Mouse (Mus musculus) megakaryocyte-erythroid progenitor cell, adult 5-6 weeks (primary cell): ENCODE measurements around the gene Sult5a1. TPM values are rescaled to one million over a fixed set of nuclear protein-coding genes. Genes with fewer than 3 reads are reported as not detected.
"Not testable (repeated sequence)": the region's sequence is repeated elsewhere in the genome, so short reads cannot be mapped to it uniquely, and the experiment has no call there.

Experiments used
- ATAC-seq: replicated peaks from 2 replicates; pipeline ENCODE4 v1.8.0; 2016; ENCODE audit warnings: mild to moderate bottlenecking, inconsistent platforms; ENCODE audit not compliant: severe bottlenecking, poor library complexity, low FRiP score, low TSS enrichment
- total RNA-seq, 2 experiments: library from RNA; stranded (forward) in 1 of 2; stranded (reverse) in 1 of 2; fragments of 200-1000, 215-1000 nt in 1 of 2; fragments of >200 nt in 1 of 2; fragmentation: Nextera tagmentation in 1 of 2; gene quantifications; 2 replicates each; pipeline ENCODE4 v1.2.3; 2014 to 2017

Sult5a1 gene
- total RNA-seq, 2 experiments from 2014 or later, result not detected

DNA sequence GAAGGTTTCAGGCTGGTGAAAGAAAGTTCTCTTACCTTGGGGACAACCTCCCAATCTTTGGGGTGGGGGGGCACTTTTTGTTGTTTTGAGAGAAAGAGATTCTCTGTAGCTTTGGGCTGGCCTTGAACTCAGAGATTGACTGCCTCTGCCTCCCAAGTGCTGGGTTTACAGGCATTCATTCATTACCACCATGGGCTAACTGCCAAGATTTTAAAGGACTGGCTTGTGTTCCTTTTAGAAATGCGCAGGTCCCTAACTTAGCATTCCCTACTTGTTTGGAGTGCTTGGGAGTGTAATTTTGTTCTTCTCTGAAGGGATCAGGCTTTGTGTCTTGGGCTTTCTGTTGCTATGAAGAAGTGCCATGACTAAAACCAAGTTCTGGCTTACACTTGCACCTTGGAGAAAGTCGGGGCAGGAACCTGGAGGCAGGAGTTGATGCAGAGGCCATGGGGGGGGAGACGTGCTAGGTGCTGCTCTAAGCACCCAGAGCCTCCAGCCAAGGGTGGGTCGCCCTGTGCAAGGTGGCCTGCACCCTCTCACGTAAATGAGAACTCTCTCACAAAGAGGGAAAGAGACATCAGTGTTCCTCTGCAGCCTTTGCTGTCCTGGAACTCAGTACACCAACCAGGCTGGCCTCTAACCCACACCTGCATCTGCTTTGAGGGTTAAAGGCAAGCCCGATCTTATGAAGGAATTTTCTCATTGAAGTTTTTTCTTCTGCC is 53.9 kb downstream of the Sult5a1 start:
- ATAC-seq, result no peak

DNA sequence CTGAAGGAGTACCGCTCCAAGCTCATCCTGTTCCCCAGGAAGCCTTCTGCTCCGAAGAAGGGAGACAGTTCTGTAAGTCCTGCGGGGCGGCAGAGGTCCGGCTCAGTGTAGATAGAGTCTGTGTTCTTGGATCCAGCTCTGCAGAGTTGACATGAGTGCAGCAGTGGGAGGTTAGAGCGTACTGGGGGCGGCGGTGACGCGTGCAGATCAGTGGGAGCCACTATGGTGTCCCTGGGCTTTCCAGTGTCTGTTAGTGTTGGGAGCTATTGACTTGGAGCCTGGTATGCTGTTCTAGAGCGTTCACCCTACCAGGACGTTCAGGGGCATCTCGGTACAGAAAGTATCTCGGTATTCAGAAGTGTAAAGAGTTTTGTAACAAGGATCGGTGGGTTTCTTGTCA is 54.8 kb downstream of the Sult5a1 start:
- no peak for ATAC-seq

DNA sequence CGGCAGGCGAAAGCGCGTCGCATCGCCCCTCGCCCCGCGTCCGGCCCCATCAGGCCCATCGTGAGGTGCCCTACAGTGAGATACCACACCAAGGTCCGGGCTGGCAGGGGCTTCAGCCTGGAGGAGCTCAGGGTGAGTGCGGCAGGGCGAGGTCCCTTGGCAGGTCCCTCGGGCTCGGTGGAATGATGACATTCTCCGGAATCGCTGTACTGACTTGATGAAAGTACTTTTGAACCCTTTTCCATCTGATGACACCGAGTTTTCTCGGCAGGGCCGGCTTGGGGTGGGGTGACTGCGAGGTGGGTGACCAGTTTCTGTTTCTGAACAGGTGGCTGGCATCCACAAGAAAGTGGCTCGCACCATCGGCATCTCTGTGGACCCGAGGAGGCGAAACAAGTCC is 55.3 kb downstream of the Sult5a1 start:
- not testable (repeated sequence) for ATAC-seq

DNA sequence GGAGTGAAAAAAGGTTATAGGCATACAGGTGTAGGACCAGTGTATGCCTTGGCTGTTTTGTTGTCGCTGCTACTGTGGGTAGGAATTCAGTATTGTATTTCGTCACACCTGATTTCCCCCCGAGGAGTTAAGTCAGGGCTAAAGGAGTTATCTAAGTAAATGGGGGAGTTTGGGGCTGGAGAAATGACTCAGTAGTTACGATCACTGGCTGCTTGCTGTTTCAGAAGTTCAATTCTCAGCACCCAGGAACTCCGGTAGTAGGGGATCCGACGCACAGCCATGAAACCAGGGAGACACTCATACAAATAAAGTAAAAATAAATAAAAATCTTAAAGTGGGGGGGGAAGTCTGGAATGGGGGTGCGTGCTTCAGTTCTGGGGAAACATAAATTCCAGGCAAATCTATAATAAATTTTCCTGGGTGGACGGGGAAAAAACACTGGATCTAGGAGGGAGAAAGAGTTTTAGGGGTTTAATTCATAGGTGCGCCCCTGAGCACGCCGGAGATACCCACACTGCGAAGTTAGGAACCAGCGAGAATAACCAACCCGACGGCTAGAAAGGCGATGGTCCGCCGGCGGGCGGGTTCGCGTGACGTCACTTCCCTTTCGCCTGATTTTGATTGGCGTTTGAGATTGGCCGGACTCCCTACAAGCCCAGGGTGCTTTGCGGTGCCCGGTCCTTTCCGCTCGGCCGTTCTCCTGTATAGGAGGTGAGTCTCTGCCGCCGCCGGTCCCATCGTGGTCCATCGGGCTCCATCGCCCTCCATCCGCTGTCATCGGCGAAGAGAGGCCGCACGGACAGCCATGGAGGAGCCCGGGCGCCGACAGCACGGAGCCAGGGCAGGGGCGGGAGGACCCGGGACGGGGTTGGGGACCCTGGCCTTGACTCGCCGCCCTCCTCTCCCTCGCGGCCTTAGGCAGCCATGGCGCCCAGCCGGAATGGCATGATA is 56.1 kb downstream of the Sult5a1 start, which contains the start of gene Rpl13:
TSS of gene Rpl13 (plus strand) at position 616 of the 951 bp plus-strand sequence.
- ATAC-seq, result peak; percentile 88

DNA sequence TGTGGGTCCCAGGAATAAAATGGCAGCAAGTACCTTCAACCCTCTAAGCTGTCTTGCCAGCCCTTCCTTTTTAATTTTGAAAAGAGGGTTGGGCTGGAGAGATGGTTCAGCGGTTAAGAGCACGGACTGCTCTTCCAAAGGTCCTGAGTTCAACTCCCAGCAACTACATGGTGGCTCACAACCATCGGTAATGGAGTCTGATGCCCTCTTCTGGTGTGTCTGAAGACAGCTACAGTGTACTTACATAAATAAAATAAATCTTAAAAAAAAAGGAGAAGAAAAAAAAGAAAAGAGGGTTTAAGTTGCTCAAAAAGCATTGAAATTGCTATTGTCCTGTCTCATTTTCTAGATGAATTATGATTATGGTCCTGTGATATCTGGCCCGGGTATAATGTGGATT is 56.9 kb downstream of the Sult5a1 start:
- ATAC-seq, result no peak

DNA sequence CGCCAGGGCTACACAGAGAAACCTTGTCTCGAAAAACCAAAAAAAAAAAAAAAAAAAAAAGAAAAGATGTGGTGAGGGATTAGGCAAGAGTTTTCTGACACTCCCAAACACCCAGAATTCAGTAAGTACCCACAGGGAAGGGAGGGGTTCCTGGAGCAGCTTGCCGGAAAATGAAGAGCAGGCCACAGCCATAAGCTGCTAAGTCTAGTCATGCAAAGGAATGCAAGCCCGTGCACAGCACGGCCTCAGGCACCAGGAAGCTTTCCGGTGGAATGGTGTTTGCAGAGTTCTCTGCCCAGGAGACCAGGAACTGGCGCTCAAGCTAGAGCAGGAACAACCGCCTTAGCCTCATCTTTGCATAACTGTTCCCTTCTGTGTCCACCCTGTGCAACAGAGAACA is 57.8 kb downstream of the Sult5a1 start:
- no peak for ATAC-seq

DNA sequence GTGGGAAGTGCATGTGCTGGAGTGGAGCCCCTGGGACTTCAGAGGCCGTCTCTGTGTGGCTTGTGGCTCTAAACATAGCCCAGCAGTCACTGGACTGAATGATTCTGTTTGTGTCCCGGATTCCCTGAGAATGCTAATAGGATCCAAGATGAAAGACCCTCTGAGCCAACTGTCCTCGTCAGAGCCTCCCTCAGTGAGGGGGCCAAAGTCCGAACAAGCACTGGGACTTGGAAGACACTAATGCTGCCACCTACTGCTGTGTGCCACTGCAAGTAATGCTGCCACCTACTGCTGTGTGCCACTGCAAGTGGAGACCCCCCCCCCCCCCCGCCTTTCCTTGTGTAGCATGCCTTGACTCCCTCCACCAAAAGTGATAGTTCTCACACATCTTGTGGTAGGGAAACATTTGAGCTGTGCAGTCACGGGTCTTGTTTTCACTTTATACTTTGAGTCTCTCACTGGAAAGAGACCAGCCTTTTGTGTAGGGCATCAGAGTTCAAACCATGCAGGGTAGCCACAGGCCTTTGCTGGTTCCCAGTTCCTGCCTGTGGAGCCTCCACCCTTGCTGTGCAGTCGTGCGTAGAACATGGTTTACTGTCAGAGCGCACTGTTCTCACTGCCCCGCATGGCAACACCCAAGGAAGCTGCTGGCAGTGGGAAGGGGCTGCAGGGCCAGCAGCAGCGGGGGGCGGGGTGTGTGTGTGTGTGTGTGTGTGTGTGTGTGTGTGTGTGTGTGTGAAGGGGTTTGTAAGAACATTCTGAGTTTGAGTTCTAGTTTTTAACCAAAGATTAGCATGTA is 60.1 kb downstream of the Sult5a1 start:
- ATAC-seq, result no peak

DNA sequence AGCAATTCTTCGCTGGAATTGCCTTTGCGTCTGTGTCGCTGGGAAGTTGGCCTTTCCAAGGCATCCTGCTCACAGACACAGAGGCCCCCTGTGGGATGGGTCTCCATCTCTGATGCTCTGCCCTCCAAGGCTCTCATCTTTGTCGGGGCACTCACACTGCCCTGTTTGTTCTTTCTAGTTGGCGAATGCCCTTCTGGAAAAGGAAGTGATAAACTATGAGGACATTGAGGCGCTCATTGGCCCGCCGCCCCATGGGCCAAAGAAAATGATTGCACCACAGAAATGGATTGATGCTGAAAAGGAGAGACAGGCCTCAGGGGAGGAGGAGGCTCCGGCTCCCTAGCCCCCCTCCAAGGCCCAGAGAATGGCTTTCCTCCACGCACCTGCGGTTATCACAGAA is 60.9 kb downstream of the Sult5a1 start:
- ATAC-seq, result no peak

Other genes starting within 250 kb of the Sult5a1 start
- 97.9 and 99.4 TPM in 2 replicates for gene Ankrd11, start 116.0 kb downstream of the Sult5a1 start, total RNA-seq (2014; fragmentation: Nextera tagmentation)
- gene Ankrd11, start 116.0 kb downstream of the Sult5a1 start, total RNA-seq (2017), result 57.1 and 57.3 TPM in 2 replicates
- 89.0 and 94.3 TPM in 2 replicates for gene Spg7, start 95.4 kb downstream of the Sult5a1 start, total RNA-seq (2014; fragmentation: Nextera tagmentation)
- gene Spg7, start 95.4 kb downstream of the Sult5a1 start, total RNA-seq (2017), result 60.1 and 68.2 TPM in 2 replicates
- 2,414 and 2,637 TPM in 2 replicates for gene Rpl13, start 56.0 kb downstream of the Sult5a1 start, total RNA-seq (2014; fragmentation: Nextera tagmentation)
- 3,345 and 3,531 TPM in 2 replicates for gene Rpl13, start 56.0 kb downstream of the Sult5a1 start, total RNA-seq (2017)
- gene Cpne7, start 40.9 kb downstream of the Sult5a1 start, total RNA-seq (2014; fragmentation: Nextera tagmentation), result 1.5 and 2.3 TPM in 2 replicates
- 1.0 and 1.2 TPM in 2 replicates for gene Cpne7, start 40.9 kb downstream of the Sult5a1 start, total RNA-seq (2017)
- gene Dpep1, start 27.9 kb upstream of the Sult5a1 start, total RNA-seq (2014; fragmentation: Nextera tagmentation), result not detected in 2 replicates
- not detected in 2 replicates for gene Dpep1, start 27.9 kb upstream of the Sult5a1 start, total RNA-seq (2017)
- gene Chmp1a, start 54.4 kb upstream of the Sult5a1 start, total RNA-seq (2014; fragmentation: Nextera tagmentation), result 44.4 and 57.1 TPM in 2 replicates
- gene Chmp1a, start 54.4 kb upstream of the Sult5a1 start, total RNA-seq (2017), result 25.8 and 34.0 TPM in 2 replicates
- gene Spata33, start 54.5 kb upstream of the Sult5a1 start, total RNA-seq (2014; fragmentation: Nextera tagmentation), result 0.59 and 1.8 TPM in 2 replicates
- 0.66 and 1.1 TPM in 2 replicates for gene Spata33, start 54.5 kb upstream of the Sult5a1 start, total RNA-seq (2017)
- 45.0 and 57.8 TPM in 2 replicates for gene Cdk10, start 66.5 kb upstream of the Sult5a1 start, total RNA-seq (2014; fragmentation: Nextera tagmentation)
- 33.7 and 35.4 TPM in 2 replicates for gene Cdk10, start 66.5 kb upstream of the Sult5a1 start, total RNA-seq (2017)
- gene Spata2l, start 77.9 kb upstream of the Sult5a1 start, total RNA-seq (2014; fragmentation: Nextera tagmentation), result 1.8 and 1.9 TPM in 2 replicates
- 0.27 TPM in 1 of 2 replicates, not detected in the other for gene Spata2l, start 77.9 kb upstream of the Sult5a1 start, total RNA-seq (2017)
- gene Zfp276, start 95.9 kb upstream of the Sult5a1 start, total RNA-seq (2014; fragmentation: Nextera tagmentation), result 8.3 and 16.8 TPM in 2 replicates
- 5.7 and 8.2 TPM in 2 replicates for gene Zfp276, start 95.9 kb upstream of the Sult5a1 start, total RNA-seq (2017)
- gene Vps9d1, start 96.0 kb upstream of the Sult5a1 start, total RNA-seq (2014; fragmentation: Nextera tagmentation), result 12.1 and 17.5 TPM in 2 replicates
- 4.6 and 6.1 TPM in 2 replicates for gene Vps9d1, start 96.0 kb upstream of the Sult5a1 start, total RNA-seq (2017)
- gene Fanca, start 160.3 kb upstream of the Sult5a1 start, total RNA-seq (2014; fragmentation: Nextera tagmentation), result 88.7 and 92.5 TPM in 2 replicates
- 48.6 and 64.9 TPM in 2 replicates for gene Fanca, start 160.3 kb upstream of the Sult5a1 start, total RNA-seq (2017)
- gene Spire2, start 174.4 kb upstream of the Sult5a1 start, total RNA-seq (2014; fragmentation: Nextera tagmentation), result 4.3 and 5.9 TPM in 2 replicates
- 5.3 and 7.0 TPM in 2 replicates for gene Spire2, start 174.4 kb upstream of the Sult5a1 start, total RNA-seq (2017)
- 140 and 145 TPM in 2 replicates for gene Tcf25, start 215.4 kb upstream of the Sult5a1 start, total RNA-seq (2014; fragmentation: Nextera tagmentation)
- gene Tcf25, start 215.4 kb upstream of the Sult5a1 start, total RNA-seq (2017), result 104 and 227 TPM in 2 replicates
- 0.92 and 1.7 TPM in 2 replicates for gene Mc1r, start 248.8 kb upstream of the Sult5a1 start, total RNA-seq (2014; fragmentation: Nextera tagmentation)
- gene Mc1r, start 248.8 kb upstream of the Sult5a1 start, total RNA-seq (2017), result 0.91 TPM in 1 of 2 replicates, not detected in the other